Mouse (Mus musculus): ENCODE measurements around the gene Carmil1. TPM values are rescaled to one million over a fixed set of nuclear protein-coding genes. Genes with fewer than 3 reads are reported as not detected.

The Carmil1 gene
- polyA plus RNA-seq, 1 experiment from 2014 or later: 37.2 TPM

DNA sequence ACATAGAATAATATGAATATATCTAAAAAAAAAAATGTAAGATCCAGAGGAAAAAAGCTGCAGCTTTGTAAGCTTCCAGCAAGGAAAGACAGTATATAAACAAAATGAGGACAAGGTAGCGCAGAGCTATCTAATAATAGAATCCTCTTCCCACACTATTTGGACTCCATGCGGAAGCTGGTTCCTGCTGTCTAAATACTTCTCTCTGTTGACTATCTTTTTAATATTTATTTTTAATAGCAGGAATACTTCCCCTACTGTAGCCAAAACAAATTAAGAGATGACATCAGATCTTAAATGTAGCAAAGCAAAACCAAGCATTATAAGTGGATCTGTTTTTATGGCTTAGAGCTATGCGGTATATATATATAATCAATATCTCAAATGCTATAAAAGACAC is 27.0 kb downstream of the Carmil1 start:
- WGBS: 66% methylated on average over 3 of the region's 3 CpGs

DNA sequence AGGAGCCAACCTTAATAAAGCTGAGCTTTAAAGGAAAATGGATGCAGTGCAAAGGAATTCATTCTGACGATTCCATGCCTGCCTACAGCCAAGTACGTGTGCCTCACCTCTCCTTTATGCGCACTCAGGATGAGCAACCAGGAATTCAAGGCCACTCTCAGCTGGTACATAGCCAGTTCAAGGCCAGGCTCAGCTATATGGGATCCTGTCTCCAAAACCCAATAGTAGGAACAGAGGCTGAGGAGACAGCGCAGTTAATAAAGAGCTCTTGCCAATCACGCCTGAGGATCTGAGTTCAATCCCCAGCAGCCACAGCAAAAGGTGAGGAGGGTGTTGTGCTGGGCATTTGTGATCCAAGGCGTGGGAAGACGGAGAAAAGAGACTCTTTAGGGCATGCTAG is 29.4 kb downstream of the Carmil1 start:
- Histone ChIP-seq H3K27me3 (replicated peaks) (no peaks in the 10 kb centered on the region), H3K4me3 (replicated peaks) (no peak overlapping the region), H3K4me2 (no peak overlapping the region), H3K9me3 (no peaks in the 10 kb centered on the region), H3K4me1 (no peaks in the 10 kb centered on the region; the same call in 1 of the 2 replicates), H3K9ac (no peak overlapping the region), H3K36me3 (no peaks in the 10 kb centered on the region), H3K27ac (no peak overlapping the region)
- no peak for ATAC-seq (ENCODE audit: insufficient read depth, low FRiP score, low read depth)
- 84% methylated on average over 7 of the region's 7 CpGs for WGBS

More for the DNA sequence above, 27.0 kb downstream of the Carmil1 start:
- Histone ChIP-seq H3K4me2 (no peak overlapping the region), H3K36me3 (no peaks in the 10 kb centered on the region), H3K27ac (no peak overlapping the region), H3K9me3 (no peaks in the 10 kb centered on the region), H3K4me3 (replicated peaks) (no peak overlapping the region), H3K27me3 (replicated peaks) (no peaks in the 10 kb centered on the region), H3K9ac (no peak overlapping the region), H3K4me1 (no peaks in the 10 kb centered on the region)
- ATAC-seq (ENCODE audit: insufficient read depth, low FRiP score, low read depth): no peak

GRCm38 (mm10) chr13:24247928-24248327 is 32.7 kb downstream of the Carmil1 start:
- H3K4me1 ChIP-seq: peaks cover 8% of the 10 kb centered on the region
- WGBS: 48% methylated on average over 5 of the region's 5 CpGs
- H3K9ac ChIP-seq: no peak overlapping the region
- peak overlapping the region; percentile 48; the same call in 1 of the 2 replicates for H3K27ac ChIP-seq
- no peaks in the 10 kb centered on the region for H3K9me3 ChIP-seq
- no peak overlapping the region for H3K4me3 ChIP-seq (replicated peaks)
- H3K36me3 ChIP-seq: no peaks in the 10 kb centered on the region
- H3K27me3 ChIP-seq (replicated peaks): no peaks in the 10 kb centered on the region
- no peak overlapping the region for H3K4me2 ChIP-seq
- ATAC-seq (ENCODE audit: insufficient read depth, low FRiP score, low read depth): no peak

DNA sequence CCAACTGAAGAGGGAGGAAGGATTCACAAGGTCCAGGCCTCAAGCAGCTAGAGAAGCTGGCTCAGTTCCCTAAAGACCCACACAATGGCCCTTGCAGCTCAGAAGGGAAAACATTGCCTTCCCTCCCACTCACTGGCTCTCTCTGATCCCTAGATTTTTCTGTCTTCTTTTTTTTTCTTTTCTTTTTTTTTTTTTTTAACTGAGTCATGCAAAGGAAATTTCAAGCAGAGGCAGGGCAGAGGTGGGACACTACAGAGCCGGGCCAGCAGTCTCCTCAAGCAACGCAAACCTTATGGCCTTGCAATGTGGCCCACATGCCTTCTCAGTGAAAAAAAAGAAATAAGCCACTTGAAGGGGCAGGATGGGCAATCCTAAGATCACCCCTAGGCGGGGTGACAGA is 33.2 kb downstream of the Carmil1 start:
- WGBS: 64% methylated on average over 3 of the region's 3 CpGs
- H3K27ac ChIP-seq: peak overlapping the region; percentile 48; the same call in 1 of the 2 replicates

GRCm38 (mm10) chr13:24246266-24246665 is 34.3 kb downstream of the Carmil1 start:
- H3K27ac ChIP-seq: no peak overlapping the region
- H3K9ac ChIP-seq: no peak overlapping the region
- 73% methylated on average over 6 of the region's 6 CpGs for WGBS
- no peaks in the 10 kb centered on the region for H3K9me3 ChIP-seq
- H3K4me2 ChIP-seq: no peak overlapping the region
- H3K36me3 ChIP-seq: no peaks in the 10 kb centered on the region
- no peak overlapping the region for H3K4me3 ChIP-seq (replicated peaks)
- H3K4me1 ChIP-seq: peaks cover 13% of the 10 kb centered on the region
- no peaks in the 10 kb centered on the region for H3K27me3 ChIP-seq (replicated peaks)
- no peak for ATAC-seq (ENCODE audit: insufficient read depth, low FRiP score, low read depth)

More for the DNA sequence above, 33.2 kb downstream of the Carmil1 start:
- no peak overlapping the region for H3K4me3 ChIP-seq (replicated peaks)
- H3K4me2 ChIP-seq: no peak overlapping the region
- H3K4me1 ChIP-seq: peaks cover 12% of the 10 kb centered on the region
- ATAC-seq (ENCODE audit: insufficient read depth, low FRiP score, low read depth): no peak
- no peaks in the 10 kb centered on the region for H3K36me3 ChIP-seq
- H3K9me3 ChIP-seq: no peaks in the 10 kb centered on the region
- no peak overlapping the region for H3K9ac ChIP-seq
- H3K27me3 ChIP-seq (replicated peaks): no peaks in the 10 kb centered on the region

DNA sequence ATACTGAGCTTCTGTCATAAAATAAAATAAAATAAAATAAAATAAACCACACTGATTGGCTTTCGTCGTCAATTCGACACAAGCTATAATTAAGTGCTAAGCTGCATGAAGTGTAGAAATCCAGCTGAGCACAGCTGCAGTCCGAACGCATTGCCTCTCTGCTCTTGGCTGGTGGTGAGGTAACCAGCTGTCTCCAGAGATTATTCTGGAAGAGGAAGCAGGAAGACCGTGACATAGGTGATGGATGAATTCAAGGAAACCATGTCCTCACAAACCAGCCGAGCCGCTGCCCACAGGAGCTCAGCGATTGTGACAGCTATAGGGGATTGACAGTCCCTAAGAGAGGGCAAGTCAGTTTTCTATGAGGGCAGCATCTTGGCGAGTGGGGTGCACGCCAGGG is 36.0 kb downstream of the Carmil1 start:
- H3K4me1 ChIP-seq: peaks cover 17% of the 10 kb centered on the region
- H3K27ac ChIP-seq: no peak overlapping the region
- no peak overlapping the region for H3K4me3 ChIP-seq (replicated peaks)
- H3K36me3 ChIP-seq: no peaks in the 10 kb centered on the region
- WGBS: 48% methylated on average over 11 of the region's 11 CpGs
- no peaks in the 10 kb centered on the region for H3K27me3 ChIP-seq (replicated peaks)
- H3K9ac ChIP-seq: no peak overlapping the region
- ATAC-seq (ENCODE audit: insufficient read depth, low FRiP score, low read depth): no peak
- no peaks in the 10 kb centered on the region for H3K9me3 ChIP-seq
- no peak overlapping the region for H3K4me2 ChIP-seq

GRCm38 (mm10) chr13:24243964-24244363 is 36.6 kb downstream of the Carmil1 start:
- H3K4me1 ChIP-seq: peaks cover 17% of the 10 kb centered on the region
- no peak overlapping the region for H3K27ac ChIP-seq
- H3K36me3 ChIP-seq: no peaks in the 10 kb centered on the region
- 73% methylated on average over 2 of the region's 4 CpGs for WGBS
- no peak for ATAC-seq (ENCODE audit: insufficient read depth, low FRiP score, low read depth)
- H3K9me3 ChIP-seq: no peaks in the 10 kb centered on the region
- H3K27me3 ChIP-seq (replicated peaks): no peaks in the 10 kb centered on the region
- H3K4me2 ChIP-seq: no peak overlapping the region
- H3K9ac ChIP-seq: no peak overlapping the region
- H3K4me3 ChIP-seq (replicated peaks): no peak overlapping the region

DNA sequence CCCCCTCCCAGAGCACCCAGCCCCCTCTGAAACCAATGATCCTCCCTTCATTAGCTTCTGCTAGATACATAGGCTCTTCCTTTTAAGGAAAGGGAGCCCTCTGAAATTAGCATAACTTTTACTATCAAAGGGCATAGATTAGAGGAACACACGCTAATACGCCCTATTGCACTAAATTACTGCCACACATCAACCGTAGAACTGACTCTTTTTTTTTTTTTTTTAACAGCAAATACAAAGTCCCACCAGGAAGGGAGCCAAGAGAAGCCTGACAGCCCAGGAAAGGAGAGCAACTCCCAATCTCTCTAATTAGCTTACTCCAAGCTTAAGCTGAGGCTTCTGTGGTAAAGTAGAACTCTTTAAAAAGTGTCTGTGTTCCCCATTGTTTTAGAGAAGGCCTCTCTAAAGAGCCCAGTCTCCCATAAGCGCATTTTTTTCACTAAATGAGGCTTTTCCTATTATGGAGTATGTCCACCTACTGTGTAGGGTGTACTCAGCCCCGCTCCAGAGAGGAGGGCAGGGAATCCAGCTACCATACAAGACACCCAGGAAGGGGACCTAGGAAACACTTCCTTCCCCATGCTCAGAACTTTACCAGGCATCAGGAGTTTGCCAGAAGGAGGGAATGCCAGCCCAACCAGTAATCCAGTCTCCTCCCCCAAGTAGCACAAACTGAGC is 38.0 kb downstream of the Carmil1 start:
- H3K4me2 ChIP-seq: no peak overlapping the region
- no peak overlapping the region; the same call in 1 of the 2 replicates for H3K27ac ChIP-seq
- no peaks in the 10 kb centered on the region for H3K36me3 ChIP-seq
- no peaks in the 10 kb centered on the region for H3K9me3 ChIP-seq
- no peak overlapping the region for H3K9ac ChIP-seq
- H3K4me3 ChIP-seq (replicated peaks): no peak overlapping the region
- peaks cover 17% of the 10 kb centered on the region for H3K4me1 ChIP-seq
- WGBS: 49% methylated on average over 5 of the region's 5 CpGs
- no peaks in the 10 kb centered on the region for H3K27me3 ChIP-seq (replicated peaks)
- ATAC-seq (ENCODE audit: insufficient read depth, low FRiP score, low read depth): no peak

DNA sequence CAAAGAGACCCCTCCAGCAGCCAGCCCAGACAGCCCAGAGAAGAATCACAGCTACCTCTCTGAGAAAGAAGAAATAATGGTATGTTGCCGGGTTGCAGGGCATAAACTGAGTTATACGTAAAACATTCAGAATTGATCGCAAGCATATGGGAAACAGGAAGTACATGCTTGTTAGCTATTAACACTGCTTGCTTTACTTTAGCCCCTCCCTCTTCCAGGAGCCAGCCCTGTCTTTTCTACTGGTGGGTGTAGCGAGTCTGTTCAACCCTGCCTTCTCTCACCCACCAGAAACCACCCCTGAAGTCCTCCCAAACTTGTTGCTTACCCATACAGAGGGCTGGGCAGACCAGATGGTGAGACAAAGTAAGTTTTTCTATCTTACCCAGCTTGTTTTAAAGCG is 39.4 kb downstream of the Carmil1 start:
- ATAC-seq (ENCODE audit: insufficient read depth, low FRiP score, low read depth): 0 out of 2 replicates have a peak, but pooled peaks have one; percentile 42
- Histone ChIP-seq H3K9me3 (no peaks in the 10 kb centered on the region), H3K4me3 (replicated peaks) (no peak overlapping the region), H3K27me3 (replicated peaks) (no peaks in the 10 kb centered on the region), H3K4me2 (no peak overlapping the region), H3K36me3 (no peaks in the 10 kb centered on the region), H3K9ac (no peak overlapping the region), H3K27ac (no peak overlapping the region), H3K4me1 (peaks cover 17% of the 10 kb centered on the region)
- WGBS: 51% methylated on average over 5 of the region's 5 CpGs

DNA sequence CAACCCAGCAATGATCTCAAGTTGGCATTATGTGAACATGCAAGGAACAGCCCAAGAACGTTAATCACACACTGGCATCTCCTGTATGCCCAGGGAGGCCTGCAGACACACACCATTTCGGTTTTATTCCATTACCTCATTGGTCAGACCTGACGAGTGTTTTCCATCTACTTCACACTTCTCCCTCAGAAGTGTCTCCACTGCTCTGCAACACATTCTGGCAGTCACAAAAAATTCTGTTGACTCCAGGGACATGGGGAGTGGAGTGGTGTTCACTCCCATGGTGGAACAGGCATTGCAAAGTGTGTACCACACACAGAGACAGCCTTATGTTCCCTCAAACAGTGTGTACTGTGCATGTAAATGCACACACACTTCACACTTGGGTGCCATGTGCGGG is 40.2 kb downstream of the Carmil1 start:
- Histone ChIP-seq H3K9ac (no peak overlapping the region), H3K4me1 (peaks cover 17% of the 10 kb centered on the region), H3K9me3 (no peaks in the 10 kb centered on the region), H3K27me3 (replicated peaks) (no peaks in the 10 kb centered on the region), H3K27ac (no peak overlapping the region), H3K36me3 (no peaks in the 10 kb centered on the region), H3K4me3 (replicated peaks) (no peak overlapping the region), H3K4me2 (no peak overlapping the region)
- 82% methylated on average over 4 of the region's 4 CpGs for WGBS
- ATAC-seq (ENCODE audit: insufficient read depth, low FRiP score, low read depth): no peak

DNA sequence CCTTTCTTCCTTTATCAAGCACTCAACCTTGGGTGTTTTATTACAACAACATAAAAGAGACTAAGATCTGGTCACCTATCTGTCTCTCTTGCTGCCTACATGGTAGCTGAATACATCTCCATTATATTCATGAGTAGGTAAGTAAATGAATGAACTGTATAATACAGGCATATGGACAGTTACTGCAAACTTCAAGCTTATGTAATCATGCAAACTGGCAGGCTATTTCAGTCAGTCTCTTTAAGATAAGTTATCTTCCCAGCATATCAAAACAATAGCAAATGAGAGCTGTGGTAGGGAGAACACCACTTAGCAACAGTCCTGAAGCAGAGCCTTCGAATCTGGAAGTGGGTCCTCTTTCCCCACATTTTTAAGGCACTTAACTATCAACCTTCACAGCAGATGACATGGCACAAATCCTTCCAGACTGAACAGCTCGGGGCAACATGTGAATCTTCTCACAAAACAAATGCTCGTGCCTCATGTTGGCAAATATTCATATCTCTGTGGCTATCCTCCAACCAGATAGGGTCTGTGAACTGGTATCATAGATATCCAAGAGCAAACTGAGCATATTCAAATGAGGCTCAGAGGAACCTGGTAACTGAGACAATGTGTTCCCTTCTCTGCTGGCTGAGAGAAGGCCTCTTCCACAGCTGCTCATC is 42.0 kb downstream of the Carmil1 start:
- ATAC-seq (ENCODE audit: insufficient read depth, low FRiP score, low read depth): no peak
- H3K4me3 ChIP-seq (replicated peaks): no peak overlapping the region
- WGBS: 50% methylated on average over 3 of the region's 3 CpGs
- H3K27ac ChIP-seq: no peak overlapping the region
- H3K27me3 ChIP-seq (replicated peaks): no peaks in the 10 kb centered on the region
- no peaks in the 10 kb centered on the region for H3K9me3 ChIP-seq
- no peak overlapping the region for H3K4me2 ChIP-seq
- H3K9ac ChIP-seq: no peak overlapping the region
- peaks cover 15% of the 10 kb centered on the region for H3K4me1 ChIP-seq
- no peaks in the 10 kb centered on the region for H3K36me3 ChIP-seq

- no peak overlapping the region for H3K4me3 ChIP-seq (replicated peaks)
- H3K27ac ChIP-seq: no peak overlapping the region
- H3K4me1 ChIP-seq: 0 out of 2 replicates have a peak, but pooled peaks cover 6% of the 10 kb centered on the region
- H3K9ac ChIP-seq: no peak overlapping the region
- no peaks in the 10 kb centered on the region for H3K36me3 ChIP-seq
- WGBS: 60% methylated on average over 4 of the region's 4 CpGs
- ATAC-seq (ENCODE audit: insufficient read depth, low FRiP score, low read depth): no peak
- no peak overlapping the region for H3K4me2 ChIP-seq
- H3K27me3 ChIP-seq (replicated peaks): no peaks in the 10 kb centered on the region
- H3K9me3 ChIP-seq: no peaks in the 10 kb centered on the region
Measured at GRCm38 (mm10) chr13:24236736-24237135, 43.9 kb downstream of the Carmil1 start.
